Mouse (Mus musculus) kidney, embryonic 15.5 days (tissue): ENCODE measurements around the gene Clint1. TPM values are rescaled to one million over a fixed set of nuclear protein-coding genes. Genes with fewer than 3 reads are reported as not detected.

Source experiments
- ATAC-seq: fragments of 200-750 bp; cut with Nextera tagmentation; replicated peaks from 2 replicates; pipeline ENCODE4 v1.8.0; 2017; ENCODE audit warnings: moderate TSS enrichment; ENCODE audit not compliant: low FRiP score
- H3K27ac ChIP-seq: fragments of 300-500 bp; sonication (generic); 2 replicates; pipeline ENCODE4 v1.5.1; 2015; ENCODE audit warnings: mild to moderate bottlenecking, inconsistent platforms
- H3K27me3 ChIP-seq: fragments of 300-500 bp; sonication (generic); 2 replicates; pipeline ENCODE4 v1.6.1; 2015; ENCODE audit warnings: inconsistent platforms
- H3K36me3 ChIP-seq: fragments of 300-500 bp; sonication (generic); 2 replicates; pipeline ENCODE4 v1.6.1; 2015; ENCODE audit warnings: inconsistent platforms
- H3K4me1 ChIP-seq: fragments of 300-500 bp; sonication (generic); 2 replicates; pipeline ENCODE4 v1.6.1; 2015; ENCODE audit warnings: inconsistent platforms
- H3K4me2 ChIP-seq: fragments of 300-500 bp; sonication (generic); 2 replicates; pipeline ENCODE4 v1.6.1; 2015; ENCODE audit warnings: moderate library complexity, mild to moderate bottlenecking, inconsistent platforms
- H3K4me3 ChIP-seq: fragments of 300-500 bp; sonication (generic); replicated peaks from 2 replicates; pipeline ENCODE4 v1.5.1; 2015; ENCODE audit warnings: mild to moderate bottlenecking, inconsistent platforms
- H3K9ac ChIP-seq: fragments of 300-500 bp; sonication (generic); 2 replicates; pipeline ENCODE4 v1.6.1; 2015; ENCODE audit warnings: mild to moderate bottlenecking, inconsistent platforms
- H3K9me3 ChIP-seq: fragments of 300-500 bp; sonication (generic); replicated peaks from 2 replicates; pipeline ENCODE4 v1.6.1; 2016; ENCODE audit warnings: inconsistent platforms
- WGBS: fragments of 180-500 bp; shearing (Covaris S2); methylation state at CpG from one replicate; pipeline ENCODE4 v1.1.7; 2015; ENCODE audit warnings: mixed read lengths; 5-methylcytosine and 5-hydroxymethylcytosine counted together
- polyA plus RNA-seq: library from polyadenylated mRNA; unstranded; fragments of >200 nt; fragmentation: Nextera tagmentation; extraction: Ambion mirVana; gene quantifications from 2 replicates; pipeline ENCODE4 v1.2.1, GENCODE M21; 2015

Clint1 gene
- polyA plus RNA-seq, 1 experiment from 2014 or later: 97.8 TPM

- Histone ChIP-seq H3K9ac (no peak overlapping the region), H3K27ac (no peak overlapping the region), H3K4me2 (no peak overlapping the region), H3K27me3 (no peaks in the 10 kb centered on the region), H3K4me3 (no peak overlapping the region), H3K9me3 (no peaks in the 10 kb centered on the region), H3K36me3 (no peaks in the 10 kb centered on the region), H3K4me1 (no peaks in the 10 kb centered on the region)
- ATAC-seq: no peak
- WGBS: 33% methylated on average over 3 of the region's 3 CpGs
Observed at GRCm38 (mm10) chr11:45817996-45818395, 33.9 kb upstream of the Clint1 start.

DNA sequence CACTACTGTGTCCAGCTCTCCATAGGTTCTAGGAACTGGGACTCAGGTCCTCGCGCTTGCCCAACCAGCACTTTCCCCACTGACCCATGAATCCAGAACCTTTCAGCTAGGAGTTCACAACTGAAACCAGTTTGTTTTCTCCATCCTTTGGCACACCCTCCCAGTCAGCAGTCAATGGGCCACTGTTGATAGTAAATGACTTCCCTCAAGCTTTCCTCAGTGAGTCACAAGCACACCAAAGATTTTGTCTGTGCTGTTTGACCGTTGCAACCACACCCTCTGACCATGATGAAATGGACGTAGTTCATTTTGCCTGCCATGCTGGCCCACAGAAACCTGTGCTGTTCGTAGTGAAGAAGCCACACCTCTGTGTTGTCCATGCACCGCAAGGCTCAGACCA is 30.9 kb upstream of the Clint1 start:
- Histone ChIP-seq H3K9me3 (no peaks in the 10 kb centered on the region), H3K9ac (no peak overlapping the region), H3K4me1 (no peaks in the 10 kb centered on the region), H3K4me2 (no peak overlapping the region), H3K27ac (no peak overlapping the region), H3K36me3 (no peaks in the 10 kb centered on the region), H3K27me3 (no peaks in the 10 kb centered on the region), H3K4me3 (no peak overlapping the region)
- WGBS: 95% methylated on average over 6 of the region's 6 CpGs
- no peak for ATAC-seq

DNA sequence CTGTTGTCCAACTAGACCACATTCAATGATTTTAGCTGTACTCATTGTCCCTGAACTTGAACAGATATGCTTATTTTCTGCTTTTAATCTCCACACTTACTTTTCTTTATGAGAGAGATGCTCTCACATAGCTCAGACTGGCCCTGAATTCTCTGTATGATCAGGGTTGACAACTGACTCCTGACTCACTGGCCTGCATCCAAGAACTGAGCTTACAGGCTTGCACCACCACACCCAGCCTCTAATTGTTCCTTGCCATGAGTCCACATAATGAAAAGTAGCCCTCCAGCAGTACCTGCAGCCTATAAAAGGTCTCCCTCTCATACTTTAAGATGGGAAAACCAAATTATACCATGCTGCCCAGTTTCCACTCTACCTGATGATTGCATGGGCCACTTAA is 21.7 kb upstream of the Clint1 start:
- Histone ChIP-seq H3K4me2 (no peak overlapping the region), H3K4me3 (no peak overlapping the region), H3K4me1 (peaks cover 11% of the 10 kb centered on the region; the same call in 1 of the 2 replicates), H3K27ac (0 out of 2 replicates have a peak overlapping the region, but pooled peaks have one; percentile 32), H3K27me3 (no peaks in the 10 kb centered on the region), H3K36me3 (no peaks in the 10 kb centered on the region), H3K9ac (no peak overlapping the region), H3K9me3 (no peaks in the 10 kb centered on the region)
- ATAC-seq: no peak

GRCm38 (mm10) chr11:45830743-45831310 is 21.0 kb upstream of the Clint1 start:
- no peak overlapping the region for H3K4me2 ChIP-seq
- H3K4me3 ChIP-seq: no peak overlapping the region
- H3K9me3 ChIP-seq: no peaks in the 10 kb centered on the region
- H3K9ac ChIP-seq: no peak overlapping the region
- 60% methylated on average over 9 of the region's 9 CpGs for WGBS
- H3K36me3 ChIP-seq: no peaks in the 10 kb centered on the region
- no peaks in the 10 kb centered on the region for H3K27me3 ChIP-seq
- no peak for ATAC-seq
- peaks cover 13% of the 10 kb centered on the region; the same call in 1 of the 2 replicates for H3K4me1 ChIP-seq
- 0 out of 2 replicates have a peak overlapping the region, but pooled peaks have one; percentile 27 for H3K27ac ChIP-seq

DNA sequence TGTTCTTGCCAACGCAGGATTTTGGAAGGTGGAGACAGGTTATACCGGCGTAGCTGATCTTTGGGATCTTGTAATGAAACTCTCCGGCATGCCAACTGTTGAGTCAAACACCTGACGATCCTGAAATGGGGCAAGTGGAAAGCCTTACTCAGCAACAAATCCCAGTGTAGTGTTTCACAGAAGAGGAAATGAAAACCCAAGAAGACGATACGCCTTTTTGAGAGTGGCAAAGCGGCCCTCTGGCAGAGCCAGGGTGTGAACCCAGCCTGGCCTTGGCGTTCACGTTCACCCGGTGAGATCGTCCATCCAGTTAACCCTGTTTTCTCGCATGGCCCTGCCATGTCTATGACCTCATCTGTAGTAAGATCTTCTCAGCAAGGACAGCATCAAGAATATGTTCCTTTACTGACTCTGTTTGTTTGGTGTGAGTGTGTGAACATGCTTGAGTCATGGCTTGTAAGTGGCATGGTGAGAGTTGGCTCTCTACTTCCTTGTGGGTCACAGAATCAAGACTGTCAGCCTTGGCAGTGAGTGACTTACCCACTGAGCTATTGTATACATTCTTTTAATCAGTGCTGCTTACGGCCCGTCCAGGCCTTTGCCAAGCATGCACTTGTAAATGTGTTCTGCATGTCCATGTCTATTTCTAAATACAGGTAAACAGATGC is 20.2 kb upstream of the Clint1 start:
- no peak overlapping the region for H3K4me2 ChIP-seq
- H3K36me3 ChIP-seq: no peaks in the 10 kb centered on the region
- no peak overlapping the region for H3K27ac ChIP-seq
- H3K9ac ChIP-seq: no peak overlapping the region
- H3K27me3 ChIP-seq: no peaks in the 10 kb centered on the region
- no peak overlapping the region for H3K4me3 ChIP-seq
- no peaks in the 10 kb centered on the region for H3K9me3 ChIP-seq
- ATAC-seq: no peak
- WGBS: 79% methylated on average over 15 of the region's 15 CpGs
- H3K4me1 ChIP-seq: peaks cover 19% of the 10 kb centered on the region; the same call in 1 of the 2 replicates

GRCm38 (mm10) chr11:45835625-45836255 is 16.1 kb upstream of the Clint1 start:
- WGBS: 26% methylated on average over 4 of the region's 4 CpGs
- Histone ChIP-seq H3K27ac (peak overlapping the region; percentile 67), H3K36me3 (no peaks in the 10 kb centered on the region), H3K9ac (no peak overlapping the region), H3K27me3 (no peaks in the 10 kb centered on the region), H3K4me2 (no peak overlapping the region), H3K4me1 (peaks cover 29% of the 10 kb centered on the region), H3K4me3 (no peak overlapping the region), H3K9me3 (no peaks in the 10 kb centered on the region)
- no peak for ATAC-seq

DNA sequence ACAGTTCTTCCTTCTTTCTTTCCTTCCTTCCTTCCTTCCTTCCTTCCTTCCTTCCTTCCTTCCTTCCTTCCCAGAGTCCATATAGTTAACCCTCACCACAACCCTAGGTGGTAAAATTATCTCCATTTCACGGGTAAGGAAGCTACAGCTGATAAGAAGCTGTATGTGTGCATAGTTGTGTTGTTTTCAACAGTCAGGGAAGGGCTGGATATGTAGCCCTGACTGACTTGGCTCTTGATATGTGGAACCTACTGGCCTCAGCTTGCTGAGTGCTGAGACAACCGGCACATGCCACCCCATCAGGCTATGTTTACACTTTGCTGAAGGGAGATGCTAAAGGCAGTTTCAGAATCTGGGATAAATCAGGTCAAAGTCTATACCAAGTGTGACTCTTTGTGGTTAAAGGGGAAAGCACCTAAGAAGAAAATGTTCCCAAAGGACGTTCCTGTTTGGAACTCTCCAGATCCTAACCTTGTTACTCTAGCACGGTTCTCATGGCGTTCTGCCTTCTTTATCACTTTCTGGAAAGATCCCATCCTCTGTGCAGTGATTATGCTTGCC is 14.5 kb upstream of the Clint1 start:
- H3K4me3 ChIP-seq: no peak overlapping the region
- no peaks in the 10 kb centered on the region for H3K36me3 ChIP-seq
- WGBS: 80% methylated on average over 5 of the region's 5 CpGs
- peaks cover 21% of the 10 kb centered on the region for H3K4me1 ChIP-seq
- ATAC-seq: no peak
- no peaks in the 10 kb centered on the region for H3K9me3 ChIP-seq
- peak overlapping the region; percentile 89 for H3K27ac ChIP-seq
- H3K9ac ChIP-seq: no peak overlapping the region
- H3K4me2 ChIP-seq: no peak overlapping the region
- no peaks in the 10 kb centered on the region for H3K27me3 ChIP-seq

GRCm38 (mm10) chr11:45838450-45838849 is 13.4 kb upstream of the Clint1 start:
- H3K4me2 ChIP-seq: no peak overlapping the region
- H3K4me1 ChIP-seq: peaks cover 21% of the 10 kb centered on the region
- H3K9me3 ChIP-seq: no peaks in the 10 kb centered on the region; the same call in 1 of the 2 replicates
- no peaks in the 10 kb centered on the region for H3K27me3 ChIP-seq
- H3K27ac ChIP-seq: peak overlapping the region; percentile 89
- no peak overlapping the region for H3K4me3 ChIP-seq
- no peaks in the 10 kb centered on the region for H3K36me3 ChIP-seq
- no peak overlapping the region for H3K9ac ChIP-seq
- WGBS: 41% methylated on average over 3 of the region's 3 CpGs
- peak; percentile 81 for ATAC-seq

DNA sequence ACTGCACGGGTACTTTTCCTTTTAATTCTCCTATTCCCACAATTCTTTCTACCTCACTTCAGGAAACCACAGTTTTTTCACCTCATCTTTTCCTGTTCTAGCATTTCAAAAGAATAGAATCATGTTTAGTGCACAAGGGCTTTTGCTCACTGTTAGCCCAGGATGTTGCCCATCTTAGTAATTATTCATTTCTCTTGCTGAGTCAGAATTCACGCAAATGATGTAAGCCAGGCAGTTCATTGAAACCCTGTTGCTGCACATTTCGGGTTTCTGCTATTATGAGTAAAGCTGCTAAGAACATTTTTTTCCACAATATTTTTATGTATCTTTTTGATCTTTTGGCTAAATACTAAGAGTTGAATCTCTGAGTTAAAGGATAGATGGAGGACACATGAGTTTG is 11.5 kb upstream of the Clint1 start:
- H3K4me1 ChIP-seq: peaks cover 21% of the 10 kb centered on the region
- H3K4me2 ChIP-seq: no peak overlapping the region
- ATAC-seq: no peak
- H3K36me3 ChIP-seq: no peaks in the 10 kb centered on the region
- H3K4me3 ChIP-seq: no peak overlapping the region
- H3K27ac ChIP-seq: no peak overlapping the region
- H3K27me3 ChIP-seq: no peaks in the 10 kb centered on the region
- no peaks in the 10 kb centered on the region; the same call in 1 of the 2 replicates for H3K9me3 ChIP-seq
- H3K9ac ChIP-seq: no peak overlapping the region
- WGBS: 87% methylated on average over 3 of the region's 3 CpGs

GRCm38 (mm10) chr11:45846008-45846407 is 5.8 kb upstream of the Clint1 start:
- no peaks in the 10 kb centered on the region; the same call in 1 of the 2 replicates for H3K9me3 ChIP-seq
- H3K27ac ChIP-seq: peak overlapping the region; percentile 28
- no peak overlapping the region for H3K9ac ChIP-seq
- no peaks in the 10 kb centered on the region for H3K36me3 ChIP-seq
- peak; percentile 73 for ATAC-seq
- 24% methylated on average over 3 of the region's 3 CpGs for WGBS
- no peak overlapping the region for H3K4me2 ChIP-seq
- no peaks in the 10 kb centered on the region for H3K27me3 ChIP-seq
- peaks cover 14% of the 10 kb centered on the region; the same call in 1 of the 2 replicates for H3K4me1 ChIP-seq
- H3K4me3 ChIP-seq: no peak overlapping the region

GRCm38 (mm10) chr11:45847548-45847947 is 4.3 kb upstream of the Clint1 start:
- Histone ChIP-seq H3K4me1 (peaks cover 14% of the 10 kb centered on the region; the same call in 1 of the 2 replicates), H3K4me3 (no peak overlapping the region), H3K27me3 (no peaks in the 10 kb centered on the region), H3K36me3 (no peaks in the 10 kb centered on the region), H3K4me2 (no peak overlapping the region), H3K9me3 (no peaks in the 10 kb centered on the region; the same call in 1 of the 2 replicates), H3K27ac (peak overlapping the region; percentile 50; the same call in 1 of the 2 replicates), H3K9ac (no peak overlapping the region)
- WGBS: 48% methylated on average over 7 of the region's 7 CpGs
- no peak for ATAC-seq

- Histone ChIP-seq H3K36me3 (0 out of 2 replicates have a peak, but pooled peaks cover 1% of the 10 kb centered on the region), H3K27ac (no peak overlapping the region), H3K4me3 (no peak overlapping the region), H3K4me2 (no peak overlapping the region), H3K27me3 (no peaks in the 10 kb centered on the region), H3K9me3 (no peaks in the 10 kb centered on the region), H3K9ac (no peak overlapping the region), H3K4me1 (peaks cover 19% of the 10 kb centered on the region)
- ATAC-seq: no peak
- 83% methylated on average over 12 of the region's 12 CpGs for WGBS
Observed at GRCm38 (mm10) chr11:45848253-45848652, 3.6 kb upstream of the Clint1 start.
